Mouse (Mus musculus) kidney, postnatal 14 days (tissue): ENCODE measurements around the gene Neurog3.
A peak's percentile ranks its signal among the peaks of the same experiment; 100 is the strongest.

Source experiments
- DNase-seq: peaks from one replicate; pipeline ENCODE4 v3.0.0; 2022; ENCODE audit warnings: mixed read lengths

The Neurog3 gene

GRCm38 (mm10) chr10:62138040-62138439, 5.2 kb downstream of the Neurog3 start:
- peak; percentile 28 for DNase-seq

- no peak for DNase-seq
Measured at GRCm38 (mm10) chr10:62143820-62144219, 10.9 kb downstream of the Neurog3 start, which contains the start of gene Fam241b. TSS of gene Fam241b (minus strand) at chr10:62143920.

GRCm38 (mm10) chr10:62145957-62146356, 13.1 kb downstream of the Neurog3 start:
- no peak for DNase-seq

DNA sequence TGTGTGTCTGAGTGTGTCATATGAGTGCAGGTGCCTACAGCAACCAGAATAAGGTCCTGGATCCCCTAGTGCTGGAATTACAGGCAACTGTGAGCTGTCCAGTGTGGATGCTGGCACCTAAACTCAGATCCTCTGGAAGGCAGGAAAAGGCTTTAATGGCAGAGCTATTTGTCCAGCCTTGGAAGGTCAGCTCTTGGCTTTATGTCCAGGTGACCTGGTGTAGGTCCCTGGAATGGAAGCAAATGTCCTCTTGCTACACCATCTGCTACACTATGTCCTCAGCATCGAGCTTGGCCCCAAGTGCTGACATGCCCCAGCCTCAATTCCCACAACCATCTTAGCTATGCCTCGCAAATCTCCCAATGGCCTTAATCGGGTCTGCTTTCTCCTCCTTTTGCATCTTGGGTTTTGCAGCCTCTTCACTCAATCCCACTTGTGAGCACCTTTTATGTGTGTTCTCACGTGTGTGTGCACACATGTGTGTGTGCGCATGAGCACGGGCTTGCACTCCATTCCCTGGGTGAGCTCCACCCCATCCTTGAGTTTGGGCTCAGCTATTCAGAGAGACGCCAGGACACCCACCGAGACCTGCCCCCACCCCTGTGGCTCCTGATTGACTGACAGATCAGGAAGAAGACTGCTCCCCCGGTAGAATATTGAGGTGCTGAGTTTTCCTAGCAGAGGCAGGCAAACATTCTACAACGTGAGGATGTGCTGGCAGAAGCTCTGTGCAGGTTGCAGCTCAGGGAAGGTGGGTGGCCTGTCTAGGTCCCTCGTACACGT, 14.8 kb downstream of the Neurog3 start:
- DNase-seq: no peak

DNA sequence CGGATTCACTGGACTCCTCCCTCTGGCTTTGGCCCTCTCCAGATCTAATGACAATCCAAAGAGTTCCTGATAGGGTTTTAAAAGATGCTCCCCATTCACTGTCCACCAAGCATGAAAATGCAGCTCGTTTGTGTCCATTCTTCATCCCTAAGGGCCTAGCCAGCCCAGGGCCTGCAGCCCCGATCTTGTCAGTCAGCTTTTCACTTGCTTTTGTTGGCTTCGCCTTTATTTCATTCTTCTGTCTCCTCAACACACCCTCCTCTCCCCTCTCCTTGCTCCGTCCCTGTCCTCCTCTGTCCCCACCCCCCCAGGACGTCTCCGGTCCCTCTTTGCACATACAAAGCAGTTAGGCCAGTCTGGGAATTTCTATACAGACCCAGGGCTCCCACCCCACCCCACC, 17.0 kb downstream of the Neurog3 start:
- DNase-seq: no peak

DNA sequence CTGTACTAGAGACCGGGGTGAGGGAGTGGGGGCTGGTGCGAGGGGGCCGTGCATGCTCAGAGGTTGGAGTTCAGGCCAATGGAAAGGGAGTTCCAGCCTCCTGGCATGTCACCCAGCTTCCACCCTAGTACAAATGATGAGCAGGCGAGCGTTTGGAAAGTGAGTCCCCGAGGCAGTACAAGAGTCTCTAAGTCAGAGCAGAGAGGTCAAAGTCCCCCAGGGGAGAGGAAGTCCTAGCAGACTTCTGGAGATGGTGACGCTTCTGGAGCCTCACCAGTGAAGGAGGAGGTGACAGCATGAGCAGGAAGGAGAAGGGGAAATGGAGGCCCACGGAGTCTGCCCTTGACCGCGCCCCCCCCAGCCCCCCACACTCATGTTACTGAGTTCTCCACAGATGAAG, 29.5 kb downstream of the Neurog3 start:
- DNase-seq: peak; percentile 40

DNA sequence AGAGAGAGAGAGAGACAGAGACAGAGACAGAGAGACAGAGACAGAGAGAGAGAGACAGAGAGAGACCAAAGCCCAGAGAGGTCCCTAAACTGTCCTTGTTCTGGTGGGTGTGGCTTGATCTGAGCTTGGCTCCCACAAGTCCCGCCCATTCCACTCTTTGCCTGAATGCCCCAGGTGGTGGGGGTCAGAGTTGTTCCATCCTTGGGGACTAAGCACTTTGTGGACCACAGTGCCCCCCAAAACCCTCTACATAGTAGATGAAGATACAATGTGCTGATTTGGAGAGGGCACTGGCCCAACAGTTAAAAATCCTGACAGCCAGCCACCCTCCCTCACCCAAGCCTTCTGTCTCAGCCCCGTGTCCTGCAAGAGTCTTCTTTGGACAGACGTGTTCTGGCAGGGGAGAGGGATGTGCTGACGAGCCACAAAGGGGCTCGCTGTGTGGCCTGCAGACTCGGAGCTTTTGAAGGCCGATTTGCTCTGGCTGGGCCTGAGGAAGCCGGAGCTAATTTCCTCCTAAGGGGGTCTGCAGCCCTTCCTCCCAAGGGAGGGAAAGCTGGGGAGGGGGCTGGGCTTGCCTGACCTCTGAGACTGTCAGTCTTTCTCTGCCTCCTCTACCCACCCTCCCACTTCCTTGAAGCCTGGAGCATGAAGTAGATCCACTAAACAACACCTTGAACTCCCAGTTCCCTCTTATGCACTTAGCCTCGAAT, 40.1 kb downstream of the Neurog3 start:
- DNase-seq: no peak

GRCm38 (mm10) chr10:62173941-62174448, 41.1 kb downstream of the Neurog3 start:
- no peak for DNase-seq

- DNase-seq: no peak
Measured at GRCm38 (mm10) chr10:62174533-62175313, 41.8 kb downstream of the Neurog3 start.

DNA sequence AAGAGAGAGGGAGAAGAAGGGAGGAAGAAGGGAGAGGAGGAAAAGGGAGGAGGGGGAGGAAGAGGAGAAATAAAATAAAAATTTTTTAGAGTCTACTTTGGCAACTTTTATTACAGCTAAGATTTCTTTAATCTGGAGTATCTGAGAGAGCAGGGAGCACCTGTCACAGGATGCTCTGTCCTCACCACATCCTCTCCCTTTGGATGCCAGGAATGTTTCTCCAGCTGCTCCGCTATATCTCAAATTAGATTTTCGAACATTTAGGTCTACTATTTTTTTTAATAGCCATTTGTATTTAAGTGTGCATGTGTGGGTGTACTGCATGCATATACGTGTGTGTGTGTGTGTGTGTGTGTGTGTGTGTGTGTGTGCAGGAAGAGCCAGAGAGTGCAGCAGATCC, 47.1 kb downstream of the Neurog3 start:
- DNase-seq: no peak

DNA sequence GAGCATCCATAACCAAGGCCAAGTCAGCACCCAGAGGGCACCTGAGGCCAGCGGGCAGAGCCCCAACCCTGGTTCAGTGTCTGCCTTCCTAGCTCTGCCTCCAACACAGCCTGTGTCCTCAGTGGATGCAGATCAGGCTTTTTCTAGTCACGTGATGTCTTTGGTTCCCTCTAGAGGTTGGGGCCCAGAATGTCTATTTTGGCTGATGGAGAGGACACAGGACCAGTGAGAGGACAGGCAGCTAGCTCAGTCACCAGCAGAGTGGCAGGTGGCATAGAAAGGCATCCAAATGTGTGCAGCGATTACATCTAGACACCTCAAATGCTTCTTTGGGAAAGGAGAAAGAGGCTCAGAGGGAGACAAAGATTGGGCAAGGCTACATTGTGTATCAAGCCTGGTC, 48.8 kb downstream of the Neurog3 start:
- DNase-seq: no peak

- DNase-seq: no peak
Measured at GRCm38 (mm10) chr10:62182471-62183014, 49.7 kb downstream of the Neurog3 start.

GRCm38 (mm10) chr10:62183053-62183452, 50.2 kb downstream of the Neurog3 start:
- peak; percentile 95 for DNase-seq
